Mouse (Mus musculus): ENCODE data around the gene Mtcl1.

DNA sequence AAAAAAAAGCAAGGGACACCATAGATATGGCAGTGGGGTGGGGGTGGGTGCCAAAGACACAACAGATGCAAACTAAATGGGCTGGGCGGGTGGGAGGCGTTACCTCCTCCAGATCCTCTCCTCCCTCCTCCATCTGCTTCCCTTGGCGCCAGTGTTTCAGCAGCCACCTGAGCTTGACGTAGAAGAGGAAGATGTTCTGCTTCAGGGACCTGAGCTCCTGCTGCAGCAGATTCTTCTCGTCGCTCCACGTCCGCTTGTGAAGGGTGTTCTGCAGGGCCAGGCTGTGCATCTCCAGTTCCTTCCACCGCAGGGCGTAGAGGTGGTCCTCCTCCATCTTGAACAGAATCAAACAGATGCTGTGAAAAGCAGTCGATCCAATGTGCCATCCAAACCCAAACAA is 81.4 kb downstream of the Mtcl1 start:
- TF ChIP-seq CTCF (IDR thresholded peaks at IDR 0.05) (no peak), POLR2A (IDR thresholded peaks at IDR 0.05; ENCODE audit: insufficient read depth, low read depth, low read length) (no peak), EP300 (IDR thresholded peaks at IDR 0.05; ENCODE audit: insufficient read depth, low read depth, low read length) (no peak)

All from heart, adult 2 months (tissue).